Mouse (Mus musculus): ENCODE data around the gene Olfr1062. TPM values are rescaled to one million over a fixed set of nuclear protein-coding genes. Genes with fewer than 3 reads are reported as not detected.
"Not testable (repeated sequence)": the region's sequence is repeated elsewhere in the genome, so short reads cannot be mapped to it uniquely, and the experiment has no call there.

Olfr1062 gene
- polyA plus RNA-seq (2012; ENCODE audit: insufficient read depth, insufficient read length, missing spikeins), result 0.24 TPM in 1 of 2 replicates, not detected in the other

DNA sequence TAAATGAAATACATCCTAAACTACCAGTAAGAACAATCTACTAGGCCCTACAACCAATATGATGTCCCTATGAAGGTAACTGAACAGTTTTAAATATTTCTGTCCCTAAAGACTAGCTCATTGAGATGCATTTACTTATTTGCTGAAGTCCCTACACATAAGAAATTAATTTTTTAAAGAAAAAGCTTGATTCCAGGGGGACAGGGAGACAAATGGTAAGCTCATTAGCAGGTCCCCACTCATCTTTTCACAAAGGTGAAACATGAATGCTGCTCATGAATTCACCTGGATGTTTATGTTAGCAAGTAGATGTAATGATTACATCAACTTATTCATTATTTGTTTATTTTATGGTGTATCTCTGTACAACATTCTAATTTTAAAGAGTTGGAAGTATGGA, at the start of gene Olfr1062:
Gene Olfr1062 (minus strand): TSS at position 101 of the 400 bp plus-strand sequence.
- not testable (repeated sequence) for H3K4me1 ChIP-seq (ENCODE audit: control insufficient read depth, insufficient read depth, low read length); H3K4me3 ChIP-seq (ENCODE audit: insufficient read depth, low read length); H3K27ac ChIP-seq (ENCODE audit: insufficient read depth, low read depth, low read length)

- no peaks in the 10 kb centered on the region for H3K4me1 ChIP-seq (ENCODE audit: control insufficient read depth, insufficient read depth, low read length)
- H3K4me3 ChIP-seq (ENCODE audit: insufficient read depth, low read length), result no peak overlapping the region
- TF ChIP-seq CTCF (IDR thresholded peaks at IDR 0.05; ENCODE audit: low read depth, low read length) (peak; percentile 68), POLR2A (IDR thresholded peaks at IDR 0.05; ENCODE audit: borderline replicate concordance, low read depth, low read length) (no peak)
- H3K27ac ChIP-seq (ENCODE audit: insufficient read depth, low read depth, low read length), result no peak overlapping the region
Observed at GRCm38 (mm10) chr2:86464442-86465109, 38.0 kb upstream of the Olfr1062 start.

- H3K4me1 ChIP-seq (ENCODE audit: control insufficient read depth, insufficient read depth, low read length), result no peaks in the 10 kb centered on the region
- TF ChIP-seq POLR2A (IDR thresholded peaks at IDR 0.05; ENCODE audit: borderline replicate concordance, low read depth, low read length) (no peak), CTCF (IDR thresholded peaks at IDR 0.05; ENCODE audit: low read depth, low read length) (no peak)
- H3K27ac ChIP-seq (ENCODE audit: insufficient read depth, low read depth, low read length), result no peak overlapping the region
- H3K4me3 ChIP-seq (ENCODE audit: insufficient read depth, low read length), result no peak overlapping the region
Observed at GRCm38 (mm10) chr2:86460434-86460833, 33.9 kb upstream of the Olfr1062 start.

DNA sequence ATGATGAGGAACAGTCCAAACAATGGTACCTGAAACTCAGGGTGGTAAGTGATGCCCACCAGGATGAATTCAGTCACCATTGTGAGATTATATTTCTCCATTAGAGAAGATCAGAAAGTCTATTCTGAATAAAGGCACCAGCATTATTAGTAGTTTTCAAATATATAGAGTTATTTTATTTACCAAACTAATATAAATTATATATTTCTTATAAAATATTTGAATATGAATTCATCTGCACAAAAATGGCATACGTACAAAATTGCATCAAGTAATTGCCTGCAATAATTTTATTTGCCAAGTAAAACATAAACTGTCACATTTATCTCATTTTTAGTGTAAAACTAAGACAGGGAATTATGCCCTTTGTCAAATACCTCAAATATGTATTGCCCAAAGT, 29.6 kb upstream of the Olfr1062 start, which contains the start of gene Olfr1066:
Gene Olfr1066 (minus strand): TSS at position 101 of the 400 bp plus-strand sequence.
- Histone ChIP-seq H3K4me3 (ENCODE audit: insufficient read depth, low read length) (no peak within 1 kb of the TSS), H3K4me1 (ENCODE audit: control insufficient read depth, insufficient read depth, low read length) (no peaks in the 10 kb centered on the region), H3K27ac (ENCODE audit: insufficient read depth, low read depth, low read length) (no peak within 1 kb of the TSS)
- TF ChIP-seq CTCF (IDR thresholded peaks at IDR 0.05; ENCODE audit: low read depth, low read length), result no peak
- no peak for TF ChIP-seq POLR2A (IDR thresholded peaks at IDR 0.05; ENCODE audit: borderline replicate concordance, low read depth, low read length)

GRCm38 (mm10) chr2:86450491-86450890, 23.9 kb upstream of the Olfr1062 start, which contains the start of gene Olfr1065:
TSS of gene Olfr1065 (minus strand) at chr2:86450591.
- H3K27ac ChIP-seq (ENCODE audit: insufficient read depth, low read depth, low read length); H3K4me3 ChIP-seq (ENCODE audit: insufficient read depth, low read length); H3K4me1 ChIP-seq (ENCODE audit: control insufficient read depth, insufficient read depth, low read length): not testable (repeated sequence)

- H3K27ac ChIP-seq (ENCODE audit: insufficient read depth, low read depth, low read length); H3K4me3 ChIP-seq (ENCODE audit: insufficient read depth, low read length); H3K4me1 ChIP-seq (ENCODE audit: control insufficient read depth, insufficient read depth, low read length): not testable (repeated sequence)
Observed at GRCm38 (mm10) chr2:86442101-86442500, 15.6 kb upstream of the Olfr1062 start.

- not testable (repeated sequence) for H3K27ac ChIP-seq (ENCODE audit: insufficient read depth, low read depth, low read length); H3K4me1 ChIP-seq (ENCODE audit: control insufficient read depth, insufficient read depth, low read length); H3K4me3 ChIP-seq (ENCODE audit: insufficient read depth, low read length)
Observed at GRCm38 (mm10) chr2:86428511-86428910, 2.0 kb upstream of the Olfr1062 start.

GRCm38 (mm10) chr2:86413950-86414349, 12.6 kb downstream of the Olfr1062 start, which contains the start of gene Olfr1061:
TSS of gene Olfr1061 (minus strand) at chr2:86414050.
- no peak within 1 kb of the TSS for H3K27ac ChIP-seq (ENCODE audit: insufficient read depth, low read depth, low read length)
- no peak within 1 kb of the TSS for H3K4me3 ChIP-seq (ENCODE audit: insufficient read depth, low read length)
- H3K4me1 ChIP-seq (ENCODE audit: control insufficient read depth, insufficient read depth, low read length), result no peaks in the 10 kb centered on the region
- TF ChIP-seq POLR2A (IDR thresholded peaks at IDR 0.05; ENCODE audit: borderline replicate concordance, low read depth, low read length) (no peak), CTCF (IDR thresholded peaks at IDR 0.05; ENCODE audit: low read depth, low read length) (no peak)

DNA sequence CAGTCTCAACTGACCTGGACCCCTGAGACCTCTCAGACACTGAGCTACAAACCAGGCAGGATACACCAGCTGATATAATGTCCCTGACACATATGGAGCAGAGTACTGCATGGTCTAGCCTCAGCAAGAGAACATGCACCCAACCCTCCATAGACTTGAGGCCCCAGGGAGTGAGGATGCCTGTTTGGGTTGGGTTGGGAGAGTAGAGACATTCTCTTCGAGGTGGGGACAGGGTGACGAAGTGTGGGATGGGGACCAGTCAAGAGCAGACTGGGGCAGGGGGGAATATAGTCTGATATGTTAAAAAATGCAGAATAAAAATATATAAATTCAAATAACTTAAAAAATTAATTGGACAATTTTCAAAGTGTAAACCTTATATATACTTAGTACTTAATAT, 31.4 kb downstream of the Olfr1062 start:
- no peak overlapping the region for H3K27ac ChIP-seq (ENCODE audit: insufficient read depth, low read depth, low read length)
- H3K4me1 ChIP-seq (ENCODE audit: control insufficient read depth, insufficient read depth, low read length), result no peaks in the 10 kb centered on the region
- no peak for TF ChIP-seq POLR2A (IDR thresholded peaks at IDR 0.05; ENCODE audit: borderline replicate concordance, low read depth, low read length)
- TF ChIP-seq CTCF (IDR thresholded peaks at IDR 0.05; ENCODE audit: low read depth, low read length), result no peak
- no peak overlapping the region for H3K4me3 ChIP-seq (ENCODE audit: insufficient read depth, low read length)

DNA sequence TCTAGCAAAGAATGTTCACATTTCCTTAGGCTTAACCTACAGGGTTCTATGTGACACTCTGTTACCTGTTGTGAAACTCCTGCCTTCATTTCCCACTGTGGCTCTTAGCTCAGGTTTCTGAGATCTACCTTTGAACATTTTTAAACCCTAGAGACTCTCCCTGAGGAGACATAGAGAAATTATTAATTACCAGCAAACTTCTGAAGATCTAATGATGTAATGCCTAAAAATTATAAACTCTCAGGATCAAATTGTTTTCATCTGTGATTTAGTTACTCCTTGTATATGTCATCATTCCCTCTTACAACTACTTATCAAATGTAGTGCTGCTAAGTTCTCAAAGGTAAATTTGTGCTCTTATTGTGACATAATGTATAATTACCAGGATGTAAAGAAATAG, 38.1 kb downstream of the Olfr1062 start, which contains the start of gene Olfr1058:
Gene Olfr1058 (minus strand): TSS at position 101 of the 400 bp plus-strand sequence.
- H3K4me1 ChIP-seq (ENCODE audit: control insufficient read depth, insufficient read depth, low read length); H3K4me3 ChIP-seq (ENCODE audit: insufficient read depth, low read length); H3K27ac ChIP-seq (ENCODE audit: insufficient read depth, low read depth, low read length): not testable (repeated sequence)

DNA sequence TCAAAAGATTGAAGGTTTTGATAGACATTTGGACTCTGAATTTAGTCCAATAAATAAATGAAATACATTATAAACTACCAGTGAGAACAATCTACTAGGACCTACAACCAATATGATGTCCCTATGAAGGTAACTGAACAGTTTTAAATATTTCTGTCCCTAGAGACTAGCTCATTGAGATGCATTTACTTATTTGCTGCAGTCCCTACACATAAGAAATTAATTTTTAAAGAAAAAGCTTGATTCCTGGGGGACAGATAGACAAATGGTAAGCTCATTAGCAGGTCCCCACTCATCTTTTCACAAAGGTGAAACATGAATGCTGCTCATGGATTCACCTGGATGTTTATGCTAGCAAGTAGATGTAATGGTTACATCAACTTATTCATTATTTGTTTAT, 48.3 kb downstream of the Olfr1062 start, which contains the start of gene Olfr1057:
Gene Olfr1057 (minus strand): TSS at position 101 of the 400 bp plus-strand sequence.
- no peak within 1 kb of the TSS for H3K4me3 ChIP-seq (ENCODE audit: insufficient read depth, low read length)
- no peaks in the 10 kb centered on the region for H3K4me1 ChIP-seq (ENCODE audit: control insufficient read depth, insufficient read depth, low read length)
- no peak within 1 kb of the TSS for H3K27ac ChIP-seq (ENCODE audit: insufficient read depth, low read depth, low read length)
- TF ChIP-seq POLR2A (IDR thresholded peaks at IDR 0.05; ENCODE audit: borderline replicate concordance, low read depth, low read length) (no peak), CTCF (IDR thresholded peaks at IDR 0.05; ENCODE audit: low read depth, low read length) (no peak)

Other genes starting within 250 kb of the Olfr1062 start
- not detected in 2 replicates for gene Olfr1044, start 248.9 kb downstream of the Olfr1062 start, polyA plus RNA-seq (2012; ENCODE audit: insufficient read depth, insufficient read length, missing spikeins)
- not detected in 2 replicates for gene Olfr52, start 241.1 kb downstream of the Olfr1062 start, polyA plus RNA-seq (2012; ENCODE audit: insufficient read depth, insufficient read length, missing spikeins)
- gene Olfr1045, start 223.7 kb downstream of the Olfr1062 start, polyA plus RNA-seq (2012; ENCODE audit: insufficient read depth, insufficient read length, missing spikeins), result not detected in 2 replicates
- gene Olfr1046, start 207.4 kb downstream of the Olfr1062 start, polyA plus RNA-seq (2012; ENCODE audit: insufficient read depth, insufficient read length, missing spikeins), result not detected in 2 replicates
- not detected in 2 replicates for gene Olfr1047, start 195.3 kb downstream of the Olfr1062 start, polyA plus RNA-seq (2012; ENCODE audit: insufficient read depth, insufficient read length, missing spikeins)
- gene Olfr1048, start 186.5 kb downstream of the Olfr1062 start, polyA plus RNA-seq (2012; ENCODE audit: insufficient read depth, insufficient read length, missing spikeins), result not detected in 2 replicates
- gene Olfr1049, start 168.4 kb downstream of the Olfr1062 start, polyA plus RNA-seq (2012; ENCODE audit: insufficient read depth, insufficient read length, missing spikeins), result not detected in 2 replicates
- 0.28 TPM in 1 of 2 replicates, not detected in the other for gene Olfr1051, start 147.7 kb downstream of the Olfr1062 start, polyA plus RNA-seq (2012; ENCODE audit: insufficient read depth, insufficient read length, missing spikeins)
- not detected in 2 replicates for gene Olfr1052, start 134.3 kb downstream of the Olfr1062 start, polyA plus RNA-seq (2012; ENCODE audit: insufficient read depth, insufficient read length, missing spikeins)
- not detected in 2 replicates for gene Olfr1053, start 111.5 kb downstream of the Olfr1062 start, polyA plus RNA-seq (2012; ENCODE audit: insufficient read depth, insufficient read length, missing spikeins)
- gene Olfr1054, start 91.3 kb downstream of the Olfr1062 start, polyA plus RNA-seq (2012; ENCODE audit: insufficient read depth, insufficient read length, missing spikeins), result not detected in 2 replicates
- not detected in 2 replicates for gene Olfr1055, start 76.5 kb downstream of the Olfr1062 start, polyA plus RNA-seq (2012; ENCODE audit: insufficient read depth, insufficient read length, missing spikeins)
- not detected in 2 replicates for gene Olfr1056, start 64.3 kb downstream of the Olfr1062 start, polyA plus RNA-seq (2012; ENCODE audit: insufficient read depth, insufficient read length, missing spikeins)
- not detected in 2 replicates for gene Olfr1057, start 48.4 kb downstream of the Olfr1062 start, polyA plus RNA-seq (2012; ENCODE audit: insufficient read depth, insufficient read length, missing spikeins)
- not detected in 2 replicates for gene Olfr1058, start 38.2 kb downstream of the Olfr1062 start, polyA plus RNA-seq (2012; ENCODE audit: insufficient read depth, insufficient read length, missing spikeins)
- not detected in 2 replicates for gene Olfr1061, start 12.7 kb downstream of the Olfr1062 start, polyA plus RNA-seq (2012; ENCODE audit: insufficient read depth, insufficient read length, missing spikeins)
- not detected in 2 replicates for gene Olfr1065, start 23.8 kb upstream of the Olfr1062 start, polyA plus RNA-seq (2012; ENCODE audit: insufficient read depth, insufficient read length, missing spikeins)
- gene Olfr1066, start 29.5 kb upstream of the Olfr1062 start, polyA plus RNA-seq (2012; ENCODE audit: insufficient read depth, insufficient read length, missing spikeins), result not detected in 2 replicates
- gene Olfr228, start 60.6 kb upstream of the Olfr1062 start, polyA plus RNA-seq (2012; ENCODE audit: insufficient read depth, insufficient read length, missing spikeins), result not detected in 2 replicates
- gene Olfr1076, start 81.7 kb upstream of the Olfr1062 start, polyA plus RNA-seq (2012; ENCODE audit: insufficient read depth, insufficient read length, missing spikeins), result not detected in 2 replicates
- gene Olfr1079, start 115.7 kb upstream of the Olfr1062 start, polyA plus RNA-seq (2012; ENCODE audit: insufficient read depth, insufficient read length, missing spikeins), result not detected in 2 replicates
- gene Olfr1080, start 131.5 kb upstream of the Olfr1062 start, polyA plus RNA-seq (2012; ENCODE audit: insufficient read depth, insufficient read length, missing spikeins), result 0.84 TPM in 1 of 2 replicates, not detected in the other
- gene Olfr1082, start 172.2 kb upstream of the Olfr1062 start, polyA plus RNA-seq (2012; ENCODE audit: insufficient read depth, insufficient read length, missing spikeins), result not detected in 2 replicates
- not detected in 2 replicates for gene Olfr1084, start 213.0 kb upstream of the Olfr1062 start, polyA plus RNA-seq (2012; ENCODE audit: insufficient read depth, insufficient read length, missing spikeins)
- gene Olfr1085, start 235.3 kb upstream of the Olfr1062 start, polyA plus RNA-seq (2012; ENCODE audit: insufficient read depth, insufficient read length, missing spikeins), result 0.16 TPM in 1 of 2 replicates, not detected in the other